Mouse (Mus musculus) hindbrain, embryonic 11.5 days (tissue): ENCODE measurements around the gene Ckm. TPM values are rescaled to one million over a fixed set of nuclear protein-coding genes. Genes with fewer than 3 reads are reported as not detected.
A peak's percentile ranks its signal among the peaks of the same experiment; 100 is the strongest.

Source experiments
- ATAC-seq: fragments of 200-750 bp; cut with Nextera tagmentation; 2 replicates; pipeline ENCODE4 v1.8.0; 2017; ENCODE audit warnings: mild to moderate bottlenecking, moderate TSS enrichment, moderate library complexity; ENCODE audit not compliant: low FRiP score
- DNase-seq: peaks from one replicate; pipeline ENCODE4 v3.0.0-alpha.2; 2015; ENCODE audit warnings: low spot score
- H3K27ac ChIP-seq: fragments of 300-500 bp; sonication (generic); 2 replicates; pipeline ENCODE4 v1.5.1; 2014; ENCODE audit warnings: mild to moderate bottlenecking, low read depth, low read length
- H3K27me3 ChIP-seq: fragments of 300-500 bp; sonication (generic); 2 replicates; pipeline ENCODE4 v1.6.1; 2014; ENCODE audit warnings: mild to moderate bottlenecking, low read length, moderate library complexity, mixed read lengths; ENCODE audit not compliant: control insufficient read depth, insufficient read depth
- H3K36me3 ChIP-seq: fragments of 300-500 bp; sonication (generic); 2 replicates; pipeline ENCODE4 v1.6.1; 2014; ENCODE audit warnings: mild to moderate bottlenecking, low read length, moderate library complexity, mixed read lengths; ENCODE audit not compliant: control insufficient read depth, insufficient read depth
- H3K4me1 ChIP-seq: fragments of 300-500 bp; sonication (generic); replicated peaks from 2 replicates; pipeline ENCODE4 v1.6.1; 2014; ENCODE audit warnings: low read length, mixed read lengths; ENCODE audit not compliant: control insufficient read depth, insufficient read depth
- H3K4me2 ChIP-seq: fragments of 300-500 bp; sonication (generic); replicated peaks from 2 replicates; pipeline ENCODE4 v1.6.1; 2014; ENCODE audit warnings: mild to moderate bottlenecking, low read depth, low read length
- H3K4me3 ChIP-seq: fragments of 300-500 bp; sonication (generic); 2 replicates; pipeline ENCODE4 v1.5.1; 2014; ENCODE audit warnings: low read depth, low read length
- H3K9ac ChIP-seq: fragments of 300-500 bp; sonication (generic); 2 replicates; pipeline ENCODE4 v1.6.1; 2014; ENCODE audit warnings: low read depth, low read length
- H3K9me3 ChIP-seq: fragments of 300-500 bp; sonication (generic); 2 replicates; pipeline ENCODE4 v1.6.1; 2016; ENCODE audit warnings: low read length; ENCODE audit not compliant: control insufficient read depth
- WGBS: fragments of 180-500 bp; shearing (Covaris S2); extraction: QIAGEN DNeasy Blood & Tissue Kit; methylation state at CpG from one replicate; pipeline ENCODE4 v1.1.7; 2014; 5-methylcytosine and 5-hydroxymethylcytosine counted together
- polyA plus RNA-seq: library from polyadenylated mRNA; unstranded; fragments of >200 nt; fragmentation: Nextera tagmentation; extraction: Ambion mirVana; gene quantifications from 2 replicates; pipeline ENCODE4 v1.2.1, GENCODE M21; 2014

Ckm gene
- polyA plus RNA-seq, 1 experiment from 2014 or later: not detected

- H3K9ac ChIP-seq: no peak overlapping the region
- peaks cover 47% of the 10 kb centered on the region for H3K36me3 ChIP-seq
- 98% methylated on average over 2 of the region's 2 CpGs for WGBS
Observed at GRCm38 (mm10) chr7:19432475-19432874, 27.9 kb downstream of the Ckm start.

GRCm38 (mm10) chr7:19436276-19436675 lies 31.7 kb downstream of the Ckm start:
- Histone ChIP-seq H3K4me2 (no peak overlapping the region), H3K4me1 (no peaks in the 10 kb centered on the region), H3K4me3 (no peak overlapping the region), H3K27me3 (no peaks in the 10 kb centered on the region), H3K36me3 (peaks cover 45% of the 10 kb centered on the region), H3K9me3 (no peaks in the 10 kb centered on the region), H3K9ac (no peak overlapping the region), H3K27ac (no peak overlapping the region)
- 93% methylated on average over 2 of the region's 2 CpGs for WGBS
- no peak for DNase-seq
- ATAC-seq: no peak

More at GRCm38 (mm10) chr7:19432475-19432874, 27.9 kb downstream of the Ckm start:
- H3K4me2 ChIP-seq: no peak overlapping the region
- H3K27ac ChIP-seq: no peak overlapping the region
- H3K4me1 ChIP-seq: no peaks in the 10 kb centered on the region
- H3K4me3 ChIP-seq: no peak overlapping the region
- ATAC-seq: no peak
- H3K9me3 ChIP-seq: no peaks in the 10 kb centered on the region
- H3K27me3 ChIP-seq: no peaks in the 10 kb centered on the region
- no peak for DNase-seq

GRCm38 (mm10) chr7:19437048-19437447 lies 32.5 kb downstream of the Ckm start:
- H3K27ac ChIP-seq: no peak overlapping the region
- H3K4me1 ChIP-seq: no peaks in the 10 kb centered on the region
- H3K36me3 ChIP-seq: peaks cover 43% of the 10 kb centered on the region
- WGBS: 92% methylated on average over 9 of the region's 9 CpGs
- DNase-seq: no peak
- no peak for ATAC-seq
- no peak overlapping the region for H3K4me3 ChIP-seq
- H3K9ac ChIP-seq: no peak overlapping the region
- H3K9me3 ChIP-seq: no peaks in the 10 kb centered on the region
- H3K27me3 ChIP-seq: no peaks in the 10 kb centered on the region
- no peak overlapping the region for H3K4me2 ChIP-seq

- H3K9me3 ChIP-seq: no peaks in the 10 kb centered on the region
- no peaks in the 10 kb centered on the region for H3K27me3 ChIP-seq
- DNase-seq (no peak), ATAC-seq (no peak)
- WGBS: 91% methylated on average over 9 of the region's 9 CpGs
- H3K4me3 ChIP-seq: no peak overlapping the region
- H3K4me2 ChIP-seq: no peak overlapping the region
- H3K4me1 ChIP-seq: no peaks in the 10 kb centered on the region
- H3K27ac ChIP-seq: no peak overlapping the region
- no peak overlapping the region for H3K9ac ChIP-seq
- H3K36me3 ChIP-seq: peaks cover 17% of the 10 kb centered on the region
Observed at GRCm38 (mm10) chr7:19441448-19442091, 37.0 kb downstream of the Ckm start.

GRCm38 (mm10) chr7:19443344-19443743 lies 38.8 kb downstream of the Ckm start:
- ATAC-seq (peak; percentile 43; the same call in 1 of the 2 replicates), DNase-seq (peak; percentile 90)
- no peak overlapping the region for H3K9ac ChIP-seq
- H3K4me2 ChIP-seq: no peak overlapping the region
- no peaks in the 10 kb centered on the region for H3K4me1 ChIP-seq
- no peaks in the 10 kb centered on the region for H3K9me3 ChIP-seq
- H3K4me3 ChIP-seq: no peak overlapping the region
- H3K27ac ChIP-seq: no peak overlapping the region
- H3K27me3 ChIP-seq: no peaks in the 10 kb centered on the region
- WGBS: 44% methylated on average over 3 of the region's 3 CpGs
- H3K36me3 ChIP-seq: peaks cover 12% of the 10 kb centered on the region

- Histone ChIP-seq H3K9ac (no peak overlapping the region), H3K27me3 (no peaks in the 10 kb centered on the region), H3K36me3 (peaks cover 15% of the 10 kb centered on the region), H3K4me1 (no peaks in the 10 kb centered on the region), H3K4me2 (no peak overlapping the region), H3K27ac (no peak overlapping the region), H3K9me3 (no peaks in the 10 kb centered on the region), H3K4me3 (no peak overlapping the region)
- WGBS: 83% methylated on average over 12 of the region's 12 CpGs
- DNase-seq (no peak), ATAC-seq (no peak)
Observed at GRCm38 (mm10) chr7:19444801-19445200, 40.2 kb downstream of the Ckm start.

GRCm38 (mm10) chr7:19447689-19448088 lies 43.1 kb downstream of the Ckm start:
- no peak for ATAC-seq
- Histone ChIP-seq H3K4me3 (no peak overlapping the region), H3K4me2 (no peak overlapping the region), H3K27me3 (no peaks in the 10 kb centered on the region), H3K9me3 (no peaks in the 10 kb centered on the region), H3K9ac (no peak overlapping the region), H3K4me1 (no peaks in the 10 kb centered on the region), H3K36me3 (peaks cover 15% of the 10 kb centered on the region), H3K27ac (no peak overlapping the region)
- 92% methylated on average over 16 of the region's 16 CpGs for WGBS
- DNase-seq: no peak

GRCm38 (mm10) chr7:19449165-19449564 lies 44.6 kb downstream of the Ckm start:
- ATAC-seq: no peak
- H3K9ac ChIP-seq: no peak overlapping the region
- H3K27me3 ChIP-seq: no peaks in the 10 kb centered on the region
- no peak overlapping the region for H3K4me2 ChIP-seq
- H3K9me3 ChIP-seq: no peaks in the 10 kb centered on the region
- no peaks in the 10 kb centered on the region for H3K4me1 ChIP-seq
- no peak overlapping the region for H3K4me3 ChIP-seq
- WGBS: 85% methylated on average over 12 of the region's 12 CpGs
- no peak for DNase-seq
- peaks cover 12% of the 10 kb centered on the region for H3K36me3 ChIP-seq
- H3K27ac ChIP-seq: no peak overlapping the region

- no peak for DNase-seq
- ATAC-seq: no peak
- H3K4me1 ChIP-seq: peaks cover 8% of the 10 kb centered on the region; the same call in 1 of the 2 replicates
- H3K9me3 ChIP-seq: no peaks in the 10 kb centered on the region
- no peak overlapping the region for H3K27ac ChIP-seq
- no peak overlapping the region for H3K4me2 ChIP-seq
- 85% methylated on average over 4 of the region's 4 CpGs for WGBS
- peaks cover 7% of the 10 kb centered on the region for H3K36me3 ChIP-seq
- no peak overlapping the region for H3K9ac ChIP-seq
- no peaks in the 10 kb centered on the region for H3K27me3 ChIP-seq
- no peak overlapping the region for H3K4me3 ChIP-seq
Observed at GRCm38 (mm10) chr7:19455186-19455585, 50.6 kb downstream of the Ckm start.
